Mouse (Mus musculus) heart, postnatal 0 days (tissue): ENCODE data around the gene Frem3.

Source experiments
- CTCF ChIP-seq: IDR thresholded peaks from 2 replicates; pipeline ENCODE4 v1.5.1; 2016; ENCODE audit warnings: antibody characterized with exemption, control low read depth, low read depth
- EP300 ChIP-seq: IDR thresholded peaks from 2 replicates; pipeline ENCODE4 v1.6.1; 2016; ENCODE audit warnings: antibody characterized with exemption, low read depth

GRCm38 (mm10) chr8:80738388-80739154 is 127.7 kb downstream of the Frem3 start:
- no peak for TF ChIP-seq EP300
- TF ChIP-seq CTCF: no peak
